Mouse (Mus musculus) layer of hippocampus, adult 9-11 months (tissue): ENCODE results near the gene Baiap2l1.
"Not testable (repeated sequence)": the region's sequence is repeated elsewhere in the genome, so short reads cannot be mapped to it uniquely, and the experiment has no call there.

ENCODE experiments used
- DNase-seq: peaks from one replicate; pipeline ENCODE4 v3.0.0; 2022

The Baiap2l1 gene

DNA sequence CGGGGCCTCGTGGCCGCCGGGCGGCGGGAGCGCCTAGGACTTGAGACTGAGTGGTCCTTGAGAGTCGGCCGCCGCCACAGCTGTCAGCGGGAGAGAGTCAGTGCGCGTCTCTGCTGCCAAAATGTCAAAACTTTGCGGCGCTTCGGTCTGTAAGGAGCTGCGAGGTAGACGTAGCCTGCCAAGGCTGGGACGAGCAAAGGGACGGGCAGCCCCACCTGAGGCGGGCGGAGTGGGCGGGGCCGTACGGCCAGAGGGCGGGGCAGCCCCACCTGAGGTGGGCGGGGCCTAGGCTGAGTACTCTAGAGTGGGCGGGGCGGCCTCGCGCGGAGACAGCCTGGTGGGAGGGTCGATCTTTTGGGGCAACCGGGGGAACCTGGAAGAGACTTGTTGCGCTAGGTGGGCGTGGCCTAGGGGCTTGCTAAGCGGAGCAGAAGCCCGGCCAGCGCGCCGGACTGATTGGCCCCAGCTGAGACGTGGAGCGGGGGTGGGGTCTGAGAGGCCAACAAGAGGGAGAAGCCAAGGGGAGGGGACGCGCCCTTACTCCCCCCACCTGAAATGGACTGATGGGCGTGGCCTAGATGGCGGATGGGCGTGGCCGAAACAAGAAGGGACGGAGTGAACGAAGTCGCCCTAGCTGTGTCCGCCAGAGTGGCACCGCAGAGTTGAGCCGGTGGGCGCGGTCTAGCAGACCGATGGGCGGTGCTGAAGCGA is at the start of gene Baiap2l1:
Gene Baiap2l1 (minus strand): TSS at position 232 of the 711 bp plus-strand sequence.
- peak; percentile 72 for DNase-seq

DNA sequence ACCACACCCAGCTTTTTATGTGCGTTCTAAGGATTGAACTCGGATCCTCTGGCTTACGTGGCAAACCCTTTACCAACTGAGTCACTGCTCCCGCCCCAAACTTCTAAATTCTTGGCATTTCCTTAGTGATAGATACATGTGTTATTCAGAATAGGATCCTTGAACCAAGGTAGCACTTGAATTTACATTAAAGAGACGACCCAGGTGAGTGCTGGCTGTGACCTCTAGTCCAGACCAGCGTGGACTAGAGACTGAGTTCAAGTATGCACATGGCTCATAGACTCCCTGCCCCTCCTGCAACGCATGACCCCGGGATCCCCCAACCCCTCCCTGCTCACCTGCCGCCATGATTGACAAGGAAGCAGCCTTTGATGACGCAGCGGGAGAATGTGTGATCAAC is 48.3 kb upstream of the Baiap2l1 start:
- no peak for DNase-seq

DNA sequence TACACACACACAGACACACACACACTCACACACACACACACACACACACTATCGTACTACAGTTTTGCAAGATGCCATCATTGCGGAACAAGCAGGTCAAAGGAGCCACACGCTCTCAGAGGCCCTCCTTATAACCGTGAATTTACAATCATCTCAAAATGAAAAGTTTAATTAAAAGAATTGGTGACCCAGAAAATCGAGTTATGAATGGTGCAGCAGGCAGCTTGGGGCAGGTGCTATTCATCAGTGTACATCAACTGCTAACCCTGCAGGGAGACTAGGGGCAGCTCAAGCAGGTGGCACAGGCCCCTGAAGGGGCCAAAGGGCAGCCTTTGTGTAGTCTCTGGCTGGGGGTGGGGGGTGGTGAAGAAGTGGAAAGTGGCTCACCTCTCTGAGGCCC is 42.9 kb upstream of the Baiap2l1 start:
- DNase-seq: no peak

DNA sequence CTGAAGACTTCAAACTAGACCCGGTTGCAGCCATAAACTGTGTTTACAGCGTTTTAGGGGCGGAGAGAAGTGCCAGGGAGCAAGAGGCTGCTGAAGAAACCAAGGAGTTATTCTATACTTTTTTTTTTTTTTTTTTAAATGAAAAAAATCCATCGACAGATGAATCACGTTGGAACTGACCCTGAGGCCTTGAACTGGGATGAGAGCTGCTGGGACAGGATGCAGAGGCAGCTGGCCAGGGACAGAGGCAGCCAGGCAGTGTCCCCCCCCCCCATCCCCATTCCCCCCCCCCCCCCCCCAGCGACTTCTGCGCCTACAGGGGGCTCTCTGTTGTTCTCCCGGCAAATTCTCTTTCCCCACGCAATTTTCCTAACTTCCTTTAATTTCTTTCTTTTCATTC is 39.7 kb upstream of the Baiap2l1 start:
- no peak for DNase-seq

DNA sequence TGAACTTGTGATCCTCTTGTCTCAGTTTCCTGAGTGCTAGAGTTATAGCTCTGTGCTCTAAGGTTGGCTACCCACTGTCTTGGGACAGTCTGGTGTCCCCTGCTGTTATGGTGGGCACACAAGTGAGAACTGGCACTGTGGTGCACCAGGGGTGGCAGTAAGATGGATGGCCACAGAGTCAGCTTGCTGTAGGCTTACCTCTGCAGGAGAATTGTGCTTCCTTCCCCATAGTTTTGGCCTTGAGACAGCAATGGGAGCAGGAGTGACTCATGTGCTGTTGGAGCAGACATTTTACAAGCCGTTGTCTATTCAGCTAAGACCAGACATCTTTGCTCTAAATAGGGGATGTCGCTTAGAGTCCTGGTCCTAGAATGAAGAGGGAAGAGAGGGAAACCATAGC is 36.2 kb upstream of the Baiap2l1 start:
- DNase-seq: no peak

DNA sequence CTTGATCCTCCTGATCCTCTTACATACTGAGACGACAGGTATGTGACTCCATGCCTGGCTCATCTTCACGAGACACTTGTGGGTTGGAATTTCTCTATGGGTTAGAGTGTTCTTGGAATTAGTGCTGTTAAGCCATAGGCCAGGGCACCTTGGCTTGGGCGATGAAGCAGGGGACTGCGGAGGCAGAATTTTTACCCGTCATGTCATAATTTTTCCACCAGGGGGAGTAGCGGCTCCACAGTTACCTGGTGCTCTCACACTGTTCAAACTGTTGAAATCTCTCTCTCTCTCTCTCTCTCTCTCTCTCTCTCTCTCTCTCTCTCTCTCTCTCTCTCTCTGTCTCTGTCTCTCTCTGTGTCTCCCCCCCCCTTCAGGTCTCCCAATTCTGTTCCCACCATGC is 29.9 kb upstream of the Baiap2l1 start:
- DNase-seq: no peak

DNA sequence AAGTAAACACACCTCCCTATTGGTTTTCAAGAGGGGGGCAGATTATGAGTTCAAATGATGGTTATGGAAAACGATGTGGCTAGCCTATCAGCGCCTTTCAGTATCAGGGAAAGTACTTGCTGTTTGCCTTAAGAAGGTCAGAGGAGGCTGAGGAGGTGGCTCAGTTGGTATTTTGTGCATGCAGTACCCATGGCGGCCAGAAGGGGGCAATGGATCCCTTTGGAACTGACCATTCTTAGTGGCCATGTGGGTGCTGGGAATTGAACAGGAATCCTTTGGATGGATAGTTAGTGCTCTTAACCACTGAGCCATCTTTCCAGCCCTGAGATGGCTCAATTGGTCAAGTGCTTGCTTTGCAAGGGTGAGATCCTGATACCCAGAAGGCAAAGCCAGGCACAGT is 26.0 kb upstream of the Baiap2l1 start:
- DNase-seq: no peak

DNA sequence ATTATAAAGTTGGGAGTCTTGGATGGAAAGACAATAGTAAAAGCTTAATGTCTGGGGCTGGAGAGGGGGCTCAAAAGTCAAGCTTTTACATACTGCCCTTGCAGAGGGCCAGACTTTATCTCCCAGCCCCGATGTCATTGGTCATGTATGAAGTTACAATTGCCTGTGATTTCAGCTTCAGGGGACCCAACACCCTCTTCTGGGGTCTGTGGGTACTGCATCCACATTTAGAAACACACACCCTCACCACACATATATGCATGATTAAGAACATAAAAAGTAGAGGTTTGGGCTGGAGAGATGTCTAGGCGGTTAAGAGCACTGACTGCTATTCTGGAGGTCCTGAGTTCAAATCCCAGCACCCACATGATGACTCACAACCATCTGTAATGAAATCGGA is 23.9 kb upstream of the Baiap2l1 start:
- no peak for DNase-seq

DNA sequence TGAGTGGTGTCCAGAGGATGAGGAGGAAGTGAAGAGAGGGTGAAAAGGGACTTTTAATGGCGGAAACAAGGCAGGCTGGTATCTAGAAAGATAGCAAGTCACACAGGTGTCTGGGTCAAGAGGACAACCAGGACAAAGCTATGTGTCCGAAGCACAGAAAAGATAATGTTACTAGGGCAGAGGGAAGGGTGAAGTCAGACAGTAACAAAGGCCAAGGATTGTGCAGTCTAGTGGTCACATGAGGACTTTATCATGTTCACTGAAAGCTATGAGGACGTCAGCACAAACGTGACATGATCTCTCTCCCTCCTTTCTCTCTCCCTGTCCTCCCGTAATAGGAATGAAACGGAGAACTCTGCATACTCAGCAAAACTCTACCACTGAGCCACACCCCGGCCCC is 22.8 kb upstream of the Baiap2l1 start:
- no peak for DNase-seq

DNA sequence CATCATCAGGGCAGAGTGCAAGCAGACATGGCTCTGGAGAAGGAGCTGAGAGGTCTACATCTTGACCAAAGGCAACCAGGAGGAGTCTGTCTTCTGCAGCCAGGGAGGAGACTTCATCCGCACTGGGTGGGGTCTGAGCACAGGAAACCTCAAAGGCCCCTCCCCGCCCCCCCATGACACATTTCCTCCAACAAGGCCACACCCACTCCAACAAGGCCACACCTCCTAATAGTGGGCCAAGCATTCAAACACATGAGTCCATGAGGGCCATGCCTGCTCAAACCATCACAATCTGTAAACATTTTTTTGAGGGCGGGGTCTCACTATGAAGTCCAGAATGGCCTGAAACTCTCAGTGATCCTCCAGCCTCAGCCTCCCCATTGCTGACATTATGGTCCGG is 21.5 kb upstream of the Baiap2l1 start:
- no peak for DNase-seq

DNA sequence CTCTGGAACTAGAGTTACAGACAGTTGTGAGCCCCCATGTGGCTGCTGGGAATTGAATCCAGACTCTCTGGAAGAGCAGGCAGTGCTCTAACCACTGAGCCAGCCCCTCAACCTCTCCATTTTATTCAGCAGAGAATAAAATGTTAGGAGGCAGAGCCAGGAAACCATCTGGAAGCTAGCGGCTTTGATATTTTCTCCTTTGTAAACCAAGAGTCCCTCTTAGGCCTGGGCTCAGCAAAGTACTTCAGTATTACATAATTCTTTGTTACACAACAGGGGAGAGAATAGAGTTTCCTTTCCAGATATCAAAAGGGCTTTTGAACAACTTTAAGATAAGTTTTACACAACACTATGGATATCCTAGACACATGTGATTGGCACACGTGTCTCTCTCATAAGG is 15.0 kb upstream of the Baiap2l1 start:
- no peak for DNase-seq

DNA sequence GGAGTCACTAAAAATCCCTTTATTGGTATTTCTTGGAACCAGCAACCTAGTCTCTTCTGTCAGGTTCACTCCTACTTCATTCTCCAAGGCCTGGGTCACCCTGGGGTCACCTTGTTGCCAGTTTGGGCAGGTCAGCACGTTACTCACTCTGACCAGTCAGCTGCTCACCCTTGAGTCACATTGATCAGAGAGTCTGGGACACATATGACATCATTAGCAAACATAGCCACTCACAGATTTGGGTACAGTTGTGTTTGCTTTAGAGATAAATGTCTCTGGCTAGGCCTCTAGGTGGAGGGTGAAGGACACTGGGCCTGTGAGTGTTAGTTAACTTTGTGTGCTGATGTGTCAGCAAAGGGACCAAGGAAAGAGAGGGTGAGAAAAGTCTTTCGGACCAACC is 14.3 kb upstream of the Baiap2l1 start:
- DNase-seq: no peak

DNA sequence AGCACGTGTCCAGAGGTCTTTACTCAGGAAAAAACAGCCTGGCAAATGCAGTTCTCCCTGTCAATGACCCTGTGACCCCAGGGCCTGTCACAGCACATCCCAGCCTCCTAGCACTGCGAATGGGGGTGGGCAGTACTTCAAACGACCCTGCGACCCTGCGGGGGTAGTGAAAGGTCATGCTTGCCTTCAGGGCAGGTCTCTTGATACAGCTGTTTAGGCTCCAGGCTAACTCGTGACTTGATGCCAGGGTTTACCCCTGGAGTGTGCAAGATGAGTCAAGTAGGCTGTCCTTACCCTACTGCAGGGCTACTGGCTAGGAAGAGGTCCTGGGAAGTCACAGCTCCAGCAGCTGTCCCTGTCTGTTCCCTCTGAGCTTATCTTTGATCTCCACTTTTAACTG is 13.1 kb upstream of the Baiap2l1 start:
- no peak for DNase-seq

DNA sequence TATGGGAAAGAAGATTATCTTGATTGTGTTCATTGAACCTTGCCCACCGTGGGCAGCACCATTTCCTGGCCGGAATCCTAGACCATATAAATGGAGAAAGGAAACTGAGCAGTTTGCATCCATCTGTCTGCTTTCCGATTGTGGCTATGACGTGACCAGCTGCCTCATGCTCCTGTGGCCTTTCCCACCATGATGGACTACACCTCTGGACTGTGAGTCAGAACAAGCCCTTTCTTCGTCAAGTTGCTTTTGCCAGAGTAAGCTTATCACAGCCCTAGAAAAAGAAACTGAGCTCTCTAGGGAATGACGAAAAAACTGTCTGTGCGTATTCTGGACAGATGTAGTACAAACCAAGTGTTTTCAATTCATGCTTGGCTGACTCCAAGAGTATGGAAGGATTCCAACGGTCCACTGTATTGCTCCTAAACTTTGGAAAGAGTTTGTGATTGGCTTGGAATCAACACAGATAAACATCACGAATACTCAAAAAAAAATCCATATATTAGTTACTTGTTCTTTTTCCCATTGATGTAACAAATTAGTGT is 10.8 kb upstream of the Baiap2l1 start:
- no peak for DNase-seq

DNA sequence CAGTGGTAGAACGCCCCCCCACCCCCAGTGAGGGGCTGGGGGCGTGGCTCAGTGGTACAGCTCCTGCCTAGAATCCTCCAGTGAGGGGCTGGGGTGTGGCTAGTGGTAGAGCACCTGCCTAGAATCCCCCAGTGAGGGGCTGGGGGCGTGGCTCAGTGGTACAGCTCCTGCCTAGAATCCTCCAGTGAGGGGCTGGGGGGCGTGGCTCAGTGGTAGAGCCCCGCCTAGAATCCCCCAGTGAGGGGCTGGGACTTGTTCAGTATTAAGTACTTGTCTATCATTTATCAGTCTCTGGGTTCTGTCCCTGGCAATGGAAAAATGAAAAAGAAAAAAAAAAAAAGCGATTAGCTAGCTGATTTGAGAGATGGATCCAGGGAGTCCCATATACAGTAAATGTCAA is 8.6 kb upstream of the Baiap2l1 start:
- not testable (repeated sequence) for DNase-seq

DNA sequence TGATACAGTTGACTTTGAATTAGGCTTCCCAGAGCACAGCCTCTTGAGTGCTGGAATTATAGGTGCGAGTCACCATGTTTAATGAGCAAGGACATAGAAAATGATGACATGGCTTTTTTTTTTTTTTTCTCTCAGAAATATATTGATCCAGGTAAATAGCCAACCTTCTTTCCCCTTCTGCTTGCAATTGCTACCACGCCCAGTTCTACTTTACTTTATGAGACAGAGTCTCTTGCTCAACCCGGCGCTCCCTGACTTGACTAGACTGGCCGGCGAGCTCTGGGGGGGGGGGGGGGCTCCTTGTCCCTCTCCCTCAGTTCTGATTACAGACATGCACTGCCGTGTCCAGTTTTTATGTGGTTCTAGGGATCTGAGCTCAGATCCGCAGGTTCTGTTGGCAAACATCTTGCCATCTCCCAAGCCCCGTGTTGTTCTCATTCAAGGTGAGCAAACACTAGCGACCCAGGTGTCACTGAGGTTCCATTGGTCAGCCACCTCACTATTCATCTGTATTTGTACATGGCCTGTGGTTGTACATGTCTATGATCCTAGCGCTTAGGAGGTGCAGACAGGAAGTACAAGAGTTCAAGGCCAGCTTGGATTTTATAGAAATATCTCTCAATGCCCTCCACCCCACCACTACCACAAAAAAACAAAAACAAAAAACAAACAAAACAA is 6.9 kb upstream of the Baiap2l1 start:
- no peak for DNase-seq

DNA sequence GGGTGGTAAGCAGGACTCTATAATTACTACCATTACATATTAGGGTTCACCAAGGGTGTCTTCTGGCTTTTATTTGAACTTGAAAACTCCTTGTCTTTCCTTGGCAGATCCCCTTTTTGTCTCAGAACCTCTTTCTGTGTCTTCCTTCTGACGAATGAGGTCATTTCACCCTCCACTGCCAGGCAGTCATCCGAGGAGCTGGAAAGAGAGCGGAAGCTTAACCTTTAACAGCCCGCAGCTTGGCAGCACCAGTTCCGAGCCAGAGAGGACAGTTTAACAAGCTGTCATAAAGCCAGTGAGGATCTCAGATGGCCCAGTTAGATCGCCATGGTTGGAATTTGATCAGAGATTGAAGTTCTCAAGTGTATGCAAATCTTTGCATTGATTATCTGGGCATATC is 2.4 kb upstream of the Baiap2l1 start:
- no peak for DNase-seq

DNA sequence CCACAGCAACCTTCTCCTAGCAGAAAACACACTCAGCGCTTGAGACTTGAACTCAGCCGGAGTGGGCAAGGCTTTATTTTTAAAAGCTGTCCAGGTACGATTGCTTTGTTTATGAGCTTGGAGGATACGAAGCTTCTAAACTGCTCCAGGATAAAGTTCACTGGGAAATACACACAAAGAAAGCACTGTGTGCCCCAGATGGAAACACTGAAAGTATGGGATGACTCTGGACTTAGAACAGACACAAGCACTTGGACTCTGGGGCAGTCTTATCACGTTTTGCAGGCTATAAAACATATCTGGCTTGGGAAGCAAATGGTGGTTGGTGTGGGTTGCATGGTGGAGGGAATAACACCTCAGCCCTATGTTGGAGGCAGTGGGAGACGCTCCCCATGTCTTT is 2.0 kb upstream of the Baiap2l1 start:
- no peak for DNase-seq

DNA sequence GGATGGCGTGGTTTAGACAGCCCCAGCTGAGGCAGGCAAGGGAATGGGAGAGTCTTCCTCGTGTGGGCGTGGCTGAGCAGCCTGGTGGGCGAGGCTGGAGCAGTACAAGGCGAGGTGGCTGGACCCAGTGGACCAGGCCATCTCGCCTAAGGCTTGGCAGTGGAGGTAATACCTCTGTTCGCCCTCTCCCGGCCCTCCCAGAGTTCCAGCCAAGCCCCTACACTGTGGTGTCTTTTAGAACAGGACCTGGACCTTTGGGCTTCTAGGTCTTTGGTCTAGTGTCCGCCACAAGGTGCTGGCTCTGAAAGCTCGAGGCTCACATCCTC is 643 bp upstream of the Baiap2l1 start:
- no peak for DNase-seq

DNA sequence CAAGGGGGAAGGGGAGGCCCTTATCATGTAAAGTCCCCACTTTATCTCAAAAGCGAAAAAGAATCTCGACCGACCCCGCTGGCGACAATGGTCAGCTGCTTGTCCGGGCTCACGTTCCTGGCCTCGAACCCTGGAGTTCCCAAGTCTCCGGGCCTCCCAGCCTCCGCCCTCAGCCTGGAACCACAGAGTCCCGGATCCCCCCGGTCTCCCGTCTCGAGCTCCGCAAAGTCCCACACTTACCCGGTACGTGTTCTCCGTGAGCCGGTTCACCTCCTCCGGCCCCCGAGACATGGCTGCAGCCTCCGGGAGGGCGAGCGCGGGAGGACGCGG is 396 bp downstream of the Baiap2l1 start:
- no peak for DNase-seq

DNA sequence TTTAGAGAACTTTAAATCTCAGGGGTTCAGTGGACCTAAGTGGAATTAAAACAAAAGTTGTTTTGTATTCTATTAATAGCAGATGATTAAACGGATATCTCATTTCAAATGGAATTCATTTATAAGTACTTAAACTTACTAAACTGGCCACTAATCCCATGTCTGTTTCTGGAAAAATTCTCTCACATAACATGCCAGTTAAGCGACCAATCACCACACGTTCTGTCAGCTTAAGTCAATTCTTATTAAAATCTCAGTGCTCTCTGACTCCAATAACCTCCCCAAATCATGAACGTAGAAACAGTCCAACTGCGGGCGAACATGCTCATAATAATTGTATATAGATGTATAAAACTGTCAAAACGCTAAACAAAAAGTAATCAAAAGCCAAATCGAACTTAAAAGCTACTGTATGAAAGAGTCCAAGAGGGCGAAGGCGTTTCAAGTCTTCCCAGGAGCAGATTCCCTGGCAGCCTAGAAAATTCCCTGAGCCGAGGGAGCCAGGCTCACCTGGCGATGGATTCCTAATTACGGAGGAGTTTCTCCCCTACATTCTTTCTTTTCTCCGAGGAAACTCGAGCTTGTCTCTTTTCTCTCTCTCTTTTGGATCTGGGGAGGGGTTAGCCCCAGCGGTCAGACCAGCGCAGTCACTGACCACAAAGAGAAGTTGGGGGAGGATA is 996 bp downstream of the Baiap2l1 start:
- DNase-seq: no peak

DNA sequence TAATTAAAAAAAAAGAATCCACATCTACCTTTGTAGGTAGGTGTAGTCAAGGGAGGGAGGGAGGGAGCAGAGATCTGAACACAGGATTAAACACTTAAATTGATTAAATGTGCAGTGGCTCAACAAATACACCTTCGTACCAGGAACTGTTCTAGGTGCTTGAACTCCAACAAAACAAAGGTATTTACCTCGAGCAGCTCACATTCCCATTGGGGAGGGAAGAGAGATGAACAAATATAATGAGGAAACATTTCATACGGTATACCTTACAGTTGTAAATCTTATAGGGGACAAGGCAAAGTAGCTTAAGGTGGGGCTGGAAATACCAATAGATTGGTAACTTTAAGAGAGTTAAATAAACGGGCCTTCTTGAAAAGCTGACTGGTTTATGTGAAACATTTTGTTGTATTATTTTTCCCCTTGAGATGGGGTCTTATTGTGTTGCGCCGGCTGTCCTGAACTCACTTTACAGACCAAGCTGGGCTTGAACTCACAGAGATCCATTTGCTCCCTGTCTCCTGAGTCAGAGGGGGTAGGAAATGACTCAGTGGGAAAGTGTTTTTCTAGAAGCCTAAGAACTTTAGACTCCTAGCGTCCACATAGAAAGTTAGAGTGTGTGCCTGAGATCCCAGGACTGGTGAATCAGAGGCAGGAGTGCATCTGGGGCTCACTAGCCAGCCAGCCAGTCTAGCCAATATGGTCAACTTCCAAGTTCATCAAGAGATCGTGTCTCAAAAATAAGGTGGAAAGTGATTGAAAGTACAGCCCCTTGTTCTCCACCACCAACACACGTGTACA is 5.5 kb downstream of the Baiap2l1 start:
- DNase-seq: no peak

DNA sequence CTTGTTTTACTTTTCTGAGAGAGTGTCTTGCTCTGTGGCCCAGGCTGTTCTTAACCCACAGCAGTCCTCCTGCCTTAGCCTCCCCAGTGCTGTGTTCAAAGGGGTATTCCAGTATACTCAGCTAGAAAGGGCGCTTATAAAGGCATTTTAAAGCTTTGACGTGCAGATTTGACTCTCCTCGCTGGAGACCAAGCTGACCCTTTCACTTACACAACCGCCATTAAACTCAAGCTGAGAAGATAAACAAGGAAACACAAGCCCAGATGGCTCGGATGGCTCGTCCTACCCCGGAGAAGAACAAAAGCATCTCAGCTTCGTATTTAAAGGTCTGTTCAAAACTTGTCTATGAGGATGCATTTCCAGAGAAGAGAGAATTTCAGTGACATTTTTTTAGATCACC is 6.7 kb downstream of the Baiap2l1 start:
- no peak for DNase-seq

DNA sequence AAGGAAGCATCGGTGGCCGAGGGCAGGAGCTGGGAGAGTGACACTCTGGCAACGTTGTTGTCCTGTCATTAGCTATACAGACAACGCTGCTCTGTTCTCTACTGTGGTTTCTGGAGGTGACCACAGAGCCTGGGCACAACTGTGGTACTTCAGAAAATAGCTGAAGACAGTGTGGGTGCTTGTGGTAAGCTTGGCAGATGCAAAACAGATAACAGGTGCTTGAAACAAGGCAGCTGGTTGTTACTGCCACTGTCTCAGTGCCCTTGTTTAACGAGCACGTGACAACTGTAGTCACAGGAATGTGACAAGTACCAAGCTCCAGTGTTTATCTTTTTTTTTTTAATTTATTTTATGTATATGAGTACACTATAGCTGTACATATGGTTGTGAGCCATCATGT is 13.3 kb downstream of the Baiap2l1 start:
- no peak for DNase-seq
